Comparison of ENCODE assay signal across 9 mouse cellular contexts in genomic region chr11:120695184-120695583, GRCm38 (mm10). TPM values are rescaled to one million over a fixed set of nuclear protein-coding genes. Genes with fewer than 3 reads are reported as not detected.
A peak's percentile ranks its signal among the peaks of the same experiment; 100 is the strongest.
DNase-seq lines count a peak whose midpoint lies in the region; ATAC-seq and TF ChIP-seq lines count a peak whose summit lies in the region.
"Had no signal": no experiment of that assay in that cellular context is flagged by ENCODE, and none has a peak within 500 bp of the region (broad histone marks: within the 10 kb centered on the region; RNA-seq: fewer than 3 reads in every experiment).

No protein-coding gene starts in this region.

- peak overlapping the region; percentile 61 for H3K9ac ChIP-seq in heart, embryonic 13.5 days
- no peak overlapping the region for H3K9ac ChIP-seq in heart, adult 2 months (ENCODE audit: low read depth, low read length)
- H3K9ac ChIP-seq in forebrain, embryonic 15.5 days (replicated peaks), result no peak overlapping the region

- no peak for TF ChIP-seq CTCF in heart, adult 2 months (IDR thresholded peaks at IDR 0.05)

- peak overlapping the region; percentile 76 for H3K27ac ChIP-seq in heart, embryonic 13.5 days (replicated peaks)
- H3K27ac ChIP-seq in heart, adult 2 months, result no peak overlapping the region
- peak overlapping the region; percentile 18; the same call in 1 of the 2 replicates for H3K27ac ChIP-seq in forebrain, embryonic 15.5 days (replicated peaks)

- TF ChIP-seq POLR2A in heart, adult 2 months (IDR thresholded peaks at IDR 0.05; ENCODE audit: insufficient read depth, low read depth, low read length), result no peak

- no peaks in the 10 kb centered on the region for H3K9me3 ChIP-seq in heart, embryonic 13.5 days
- no peaks in the 10 kb centered on the region for H3K9me3 ChIP-seq in forebrain, embryonic 15.5 days

- peak overlapping the region; percentile 18; the same call in 1 of the 2 replicates for H3K4me2 ChIP-seq in heart, embryonic 13.5 days
- no peak overlapping the region for H3K4me2 ChIP-seq in forebrain, embryonic 15.5 days (replicated peaks)

- no peak for TF ChIP-seq EP300 in heart, adult 2 months (IDR thresholded peaks at IDR 0.05; ENCODE audit: insufficient read depth, low read depth, low read length)

- no peaks in the 10 kb centered on the region for H3K79me2 ChIP-seq in heart, adult 2 months (replicated peaks; ENCODE audit: control insufficient read depth, insufficient read depth, low read length)

- 19% methylated on average over 4 of the region's 4 CpGs for whole genome bisulfite sequencing in heart, embryonic 13.5 days
- 75% methylated on average over 4 of the region's 4 CpGs for WGBS in heart, adult 2 months
- WGBS in forebrain, embryonic 15.5 days, result 24% methylated on average over 4 of the region's 4 CpGs

- no peaks in the 10 kb centered on the region for H3K27me3 ChIP-seq in heart, embryonic 13.5 days (replicated peaks)
- H3K27me3 ChIP-seq in heart, adult 2 months (ENCODE audit: control insufficient read depth, insufficient read depth, low read length), result no peaks in the 10 kb centered on the region
- H3K27me3 ChIP-seq in forebrain, embryonic 15.5 days, result no peaks in the 10 kb centered on the region

- peaks cover 57% of the 10 kb centered on the region for H3K36me3 ChIP-seq in heart, embryonic 13.5 days
- no peaks in the 10 kb centered on the region for H3K36me3 ChIP-seq in heart, adult 2 months (ENCODE audit: control insufficient read depth, insufficient read depth, low read length)
- peaks cover 15% of the 10 kb centered on the region; the same call in 1 of the 2 replicates for H3K36me3 ChIP-seq in forebrain, embryonic 15.5 days

- peaks cover 58% of the 10 kb centered on the region for H3K4me1 ChIP-seq in heart, embryonic 13.5 days
- peaks cover 4% of the 10 kb centered on the region for H3K4me1 ChIP-seq in heart, adult 2 months (ENCODE audit: control insufficient read depth, insufficient read depth, low read length)
- H3K4me1 ChIP-seq in forebrain, embryonic 15.5 days, result peaks cover 6% of the 10 kb centered on the region; the same call in 1 of the 2 replicates

- no peak overlapping the region for H3K4me3 ChIP-seq in heart, embryonic 13.5 days
- no peak overlapping the region for H3K4me3 ChIP-seq in heart, adult 2 months
- no peak overlapping the region for H3K4me3 ChIP-seq in forebrain, embryonic 15.5 days

- ATAC-seq in heart, embryonic 13.5 days (ENCODE audit: extremely low read depth, insufficient number of reproducible peaks, low FRiP score, low TSS enrichment), result peak; percentile 37; the same call in 1 of the 2 replicates
- 0 out of 2 replicates have a peak, but pooled peaks have one; percentile 26 for ATAC-seq in forebrain, embryonic 15.5 days (replicated peaks)
- ATAC-seq: inflammation-experienced regulatory T-cells, adult 6 months had no signal

- no peak for DNase-seq in heart, adult 2 months
- DNase-seq in adrenal gland, postnatal 25 days, result peak; percentile 42
- DNase-seq in mesoderm, embryonic 11.5 days (ENCODE audit: low read depth, low spot score), result peak; percentile 74
- no peak for DNase-seq in right cerebral cortex, postnatal 10 days (ENCODE audit: low spot score in 2 of 2)
- no peak for DNase-seq in thymus, postnatal 25 days
- DNase-seq in left cerebral cortex, adult 8-10 months (ENCODE audit: low spot score in 2 of 2), result no peak

- intact Hi-C loops in heart, adult 2 months (cut with DNase I), result no loop called here

RNA-seq across cellular contexts. Expression of gene Cenpx, which starts 18.4 kb away (rescaled TPM):
- polyA plus RNA-seq in heart, embryonic 13.5 days (2015; fragmentation: Nextera tagmentation; extraction: Ambion mirVana), result 120 and 122 TPM in 2 replicates
- 10 to 100 TPM; 26.4 to 34.2 TPM for total RNA-seq in heart, adult 2 months (2021)
- 51.4 and 53.0 TPM in 2 replicates for polyA plus RNA-seq in heart, adult 2 months (2012; rRNA removed)
- 52.6 and 54.2 TPM in 2 replicates for total RNA-seq in adrenal gland, postnatal 25 days (2021)
- 97.9 and 103 TPM in 2 replicates for polyA plus RNA-seq in forebrain, embryonic 15.5 days (2015; fragmentation: Nextera tagmentation; extraction: Ambion mirVana)
- 10 to 100 TPM; 19.2 to 23.3 (median 22.2) TPM for total RNA-seq in left cerebral cortex, adult 8-10 months (2022)

RNA-seq across cellular contexts. Expression of gene Lrrc45, which starts 18.5 kb away (rescaled TPM):
- 27.8 and 28.1 TPM in 2 replicates for polyA plus RNA-seq in heart, embryonic 13.5 days (2015; fragmentation: Nextera tagmentation; extraction: Ambion mirVana)
- 1 to 10 TPM; 4.2 to 4.5 TPM for total RNA-seq in heart, adult 2 months (2021)
- polyA plus RNA-seq in heart, adult 2 months (2012; rRNA removed), result 12.5 and 12.7 TPM in 2 replicates
- 40.9 and 46.8 TPM in 2 replicates for total RNA-seq in adrenal gland, postnatal 25 days (2021)
- 94.1 and 94.8 TPM in 2 replicates for polyA plus RNA-seq in forebrain, embryonic 15.5 days (2015; fragmentation: Nextera tagmentation; extraction: Ambion mirVana)
- total RNA-seq in left cerebral cortex, adult 8-10 months (2022), result 10 to 100 TPM; 39.8 to 56.7 (median 51.2) TPM

RNA-seq across cellular contexts. Expression of gene Aspscr1, which starts 22.4 kb away (rescaled TPM):
- polyA plus RNA-seq in heart, embryonic 13.5 days (2015; fragmentation: Nextera tagmentation; extraction: Ambion mirVana), result 105 and 109 TPM in 2 replicates
- total RNA-seq in heart, adult 2 months (2021), result 10 to 100 TPM; 35.2 to 38.3 TPM
- 38.4 and 38.6 TPM in 2 replicates for polyA plus RNA-seq in heart, adult 2 months (2012; rRNA removed)
- 83.4 and 112 TPM in 2 replicates for total RNA-seq in adrenal gland, postnatal 25 days (2021)
- 144 and 154 TPM in 2 replicates for polyA plus RNA-seq in forebrain, embryonic 15.5 days (2015; fragmentation: Nextera tagmentation; extraction: Ambion mirVana)
- total RNA-seq in left cerebral cortex, adult 8-10 months (2022), result 10 to 100 TPM; 57.0 to 64.7 (median 61.2) TPM

RNA-seq across cellular contexts. Expression of gene Rac3, which starts 26.1 kb away (rescaled TPM):
- polyA plus RNA-seq in heart, embryonic 13.5 days (2015; fragmentation: Nextera tagmentation; extraction: Ambion mirVana), result 6.4 and 9.8 TPM in 2 replicates
- total RNA-seq in heart, adult 2 months (2021), result under 1 TPM; 0.70 to 0.99 TPM
- 3.3 and 4.6 TPM in 2 replicates for polyA plus RNA-seq in heart, adult 2 months (2012; rRNA removed)
- 5.6 and 10.0 TPM in 2 replicates for total RNA-seq in adrenal gland, postnatal 25 days (2021)
- polyA plus RNA-seq in forebrain, embryonic 15.5 days (2015; fragmentation: Nextera tagmentation; extraction: Ambion mirVana), result 245 and 251 TPM in 2 replicates
- 10 to 100 TPM; 39.2 to 40.0 (median 39.6) TPM for total RNA-seq in left cerebral cortex, adult 8-10 months (2022)
- polyA plus RNA-seq: inflammation-experienced regulatory T-cells, adult 6 months had no signal

RNA-seq across cellular contexts. Expression of gene Dcxr, which starts 31.9 kb away (rescaled TPM):
- 7.5 and 7.6 TPM in 2 replicates for polyA plus RNA-seq in heart, embryonic 13.5 days (2015; fragmentation: Nextera tagmentation; extraction: Ambion mirVana)
- 10 to 100 TPM; 12.1 to 12.9 TPM for total RNA-seq in heart, adult 2 months (2021)
- polyA plus RNA-seq in heart, adult 2 months (2012; rRNA removed), result 32.0 and 35.5 TPM in 2 replicates
- total RNA-seq in adrenal gland, postnatal 25 days (2021), result 59.0 and 82.3 TPM in 2 replicates
- polyA plus RNA-seq in forebrain, embryonic 15.5 days (2015; fragmentation: Nextera tagmentation; extraction: Ambion mirVana), result 9.0 and 9.3 TPM in 2 replicates
- 10 to 100 TPM in 2 of 4 experiments, 1 to 10 TPM in 2; 7.9 to 12.9 (median 9.4) TPM for total RNA-seq in left cerebral cortex, adult 8-10 months (2022)

Comparison
In these comparisons a context has a peak if more than half of its experiments do, and no peak if none do; other contexts are left out.
1. DNase-seq: peak in adrenal gland, postnatal 25 days (single experiment) and mesoderm, embryonic 11.5 days (single experiment); none in heart, adult 2 months (0 of 2), right cerebral cortex, postnatal 10 days (0 of 2), thymus, postnatal 25 days (single experiment) and left cerebral cortex, adult 8-10 months (0 of 2).